Mouse (Mus musculus): Measurements from ENCODE around the gene Fstl1. TPM values are rescaled to one million over a fixed set of nuclear protein-coding genes. Genes with fewer than 3 reads are reported as not detected.

Gene Fstl1
- total and polyA plus RNA-seq, 3 experiments, result 0.08 to 0.35 TPM; not detected in 1

DNA sequence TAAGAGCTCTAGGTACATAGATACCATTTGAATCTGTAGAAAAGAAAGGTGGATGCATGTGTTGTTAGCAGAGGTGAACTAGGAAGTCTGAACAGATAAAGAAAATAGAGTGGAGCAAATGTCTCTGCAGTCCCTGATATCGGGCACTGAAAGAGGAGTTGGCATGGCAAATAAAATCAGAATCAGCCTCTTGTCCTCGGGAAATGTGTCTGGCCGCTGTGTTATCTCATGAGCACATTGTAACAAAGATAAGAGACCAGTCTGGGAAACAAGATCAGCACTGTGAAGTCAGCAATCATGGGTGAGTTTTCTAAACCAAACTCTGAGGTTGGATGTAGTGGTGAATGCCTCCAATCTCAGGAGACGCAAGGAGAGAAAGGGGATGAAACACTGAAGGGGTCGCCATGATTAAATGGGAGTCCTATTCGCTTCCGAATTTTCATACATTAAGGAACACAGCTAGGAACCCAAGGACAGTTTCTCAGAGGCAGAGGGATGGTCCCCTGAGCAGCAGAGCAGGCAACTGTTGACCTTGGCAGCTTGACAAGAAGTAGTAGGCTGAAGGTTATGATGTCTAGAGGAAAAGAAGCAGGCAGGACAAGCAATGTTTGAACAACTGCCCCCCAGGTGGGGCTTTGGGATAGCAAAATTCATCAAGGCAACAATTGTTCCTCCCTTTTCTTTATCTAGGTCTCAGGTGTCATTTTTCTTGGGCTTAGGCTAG lies 68.7 kb downstream of the Fstl1 start:
- no peaks in the 10 kb centered on the region for H3K79me2 ChIP-seq (ENCODE audit: control insufficient read depth, insufficient read depth, low read length, poor library complexity)
- no peaks in the 10 kb centered on the region for H3K9me3 ChIP-seq (replicated peaks; ENCODE audit: insufficient read depth, low read length)
- no peaks in the 10 kb centered on the region for H3K4me1 ChIP-seq (ENCODE audit: control insufficient read depth in 1 of 2, insufficient read depth in 2 of 2, low read length in 2 of 2)
- no peak overlapping the region for H3K9ac ChIP-seq (ENCODE audit: control insufficient read depth, low read depth, low read length, poor library complexity, severe bottlenecking)
- H3K27ac ChIP-seq (ENCODE audit: control insufficient read depth, low read depth, low read length), result no peak overlapping the region
- H3K4me3 ChIP-seq (ENCODE audit: control insufficient read depth in 1 of 2, insufficient read depth in 1 of 2, low read depth in 2 of 2, low read length in 2 of 2), result no peak overlapping the region
- H3K27me3 ChIP-seq (ENCODE audit: control insufficient read depth in 1 of 2, insufficient read depth in 2 of 2, low read length in 2 of 2), result peaks cover 5 to 8% of the 10 kb centered on the region in 2 experiments
- TF ChIP-seq CHD1 (IDR thresholded peaks at IDR 0.05; ENCODE audit: low read depth, low read length) (no peak), GABPA (IDR thresholded peaks at IDR 0.05; ENCODE audit: low read depth, low read length) (no peak), MYC (IDR thresholded peaks at IDR 0.05; ENCODE audit: low read depth, low read length) (no peak), RCOR1 (IDR thresholded peaks at IDR 0.05; ENCODE audit: low read depth, low read length) (peak; percentile 57; the same call in 1 of the 2 replicates)
- DNase-seq (ENCODE audit: low read depth, low spot score), result peak; percentile 5
- H3K36me3 ChIP-seq (ENCODE audit: control insufficient read depth in 1 of 2, insufficient read depth in 2 of 2, low read length in 2 of 2), result no peaks in the 10 kb centered on the region

DNA sequence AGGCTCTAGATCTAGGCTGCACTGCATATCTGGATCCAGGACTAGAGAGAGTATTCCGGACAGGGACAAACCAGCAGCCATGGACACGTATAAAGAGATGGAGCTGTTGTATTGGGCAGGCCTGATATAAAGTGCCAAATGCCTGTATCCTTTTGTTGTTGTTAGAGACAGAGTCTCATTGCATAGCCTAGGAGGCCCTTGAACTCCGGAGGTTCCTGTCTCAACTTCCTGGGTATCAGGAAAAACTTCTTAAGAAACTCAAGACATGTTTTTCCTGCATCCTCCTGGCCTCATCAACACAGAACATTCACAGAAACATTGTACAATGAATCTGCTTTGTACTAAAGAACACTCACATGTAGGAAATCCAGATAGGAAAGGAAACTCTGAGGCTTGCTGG lies 70.4 kb downstream of the Fstl1 start:
- no peak overlapping the region for H3K27ac ChIP-seq (ENCODE audit: control insufficient read depth, low read depth, low read length)
- H3K79me2 ChIP-seq (ENCODE audit: control insufficient read depth, insufficient read depth, low read length, poor library complexity), result no peaks in the 10 kb centered on the region
- TF ChIP-seq HCFC1 (IDR thresholded peaks at IDR 0.05; ENCODE audit: low read depth, low read length) (no peak), MEF2A (IDR thresholded peaks at IDR 0.05; ENCODE audit: extremely low read depth, insufficient replicate concordance, low read depth, low read length, poor library complexity, severe bottlenecking) (no peak), MYC (IDR thresholded peaks at IDR 0.05; ENCODE audit: low read depth, low read length) (no peak), USF2 (IDR thresholded peaks at IDR 0.05; ENCODE audit: borderline replicate concordance in 1 of 2, insufficient read depth in 1 of 2, low read depth in 1 of 2, low read length in 2 of 2) (no peak), POLR2AphosphoS2 (IDR thresholded peaks at IDR 0.05; ENCODE audit: low read length) (no peak), POLR2AphosphoS5 (IDR thresholded peaks at IDR 0.05; ENCODE audit: borderline replicate concordance, low read depth, low read length) (no peak), JUND (IDR thresholded peaks at IDR 0.05; ENCODE audit: low read depth, low read length) (no peak), CTCF (IDR thresholded peaks at IDR 0.05 in 2 of 3, conservative IDR thresholded peaks at IDR 0.05 in 1 of 3; ENCODE audit: control insufficient read depth in 1 of 3, insufficient read depth in 1 of 3, low read depth in 2 of 3, low read length in 3 of 3, poor library complexity in 1 of 3, severe bottlenecking in 1 of 3) (no peak), ZKSCAN1 (IDR thresholded peaks at IDR 0.05; ENCODE audit: low read depth, low read length) (no peak)
- no peak overlapping the region for H3K4me3 ChIP-seq (ENCODE audit: control insufficient read depth in 1 of 2, insufficient read depth in 1 of 2, low read depth in 2 of 2, low read length in 2 of 2)
- no peaks in the 10 kb centered on the region for H3K36me3 ChIP-seq (ENCODE audit: control insufficient read depth in 1 of 2, insufficient read depth in 2 of 2, low read length in 2 of 2)
- H3K4me1 ChIP-seq (ENCODE audit: control insufficient read depth in 1 of 2, insufficient read depth in 2 of 2, low read length in 2 of 2), result no peaks in the 10 kb centered on the region
- no peak for DNase-seq (ENCODE audit: low read depth, low spot score)
- no peaks in the 10 kb centered on the region for H3K9me3 ChIP-seq (replicated peaks; ENCODE audit: insufficient read depth, low read length)
- H3K9ac ChIP-seq (ENCODE audit: control insufficient read depth, low read depth, low read length, poor library complexity, severe bottlenecking), result no peak overlapping the region
- H3K27me3 ChIP-seq (ENCODE audit: control insufficient read depth in 1 of 2, insufficient read depth in 2 of 2, low read length in 2 of 2), result peaks cover 5 to 7% of the 10 kb centered on the region in 2 experiments

DNA sequence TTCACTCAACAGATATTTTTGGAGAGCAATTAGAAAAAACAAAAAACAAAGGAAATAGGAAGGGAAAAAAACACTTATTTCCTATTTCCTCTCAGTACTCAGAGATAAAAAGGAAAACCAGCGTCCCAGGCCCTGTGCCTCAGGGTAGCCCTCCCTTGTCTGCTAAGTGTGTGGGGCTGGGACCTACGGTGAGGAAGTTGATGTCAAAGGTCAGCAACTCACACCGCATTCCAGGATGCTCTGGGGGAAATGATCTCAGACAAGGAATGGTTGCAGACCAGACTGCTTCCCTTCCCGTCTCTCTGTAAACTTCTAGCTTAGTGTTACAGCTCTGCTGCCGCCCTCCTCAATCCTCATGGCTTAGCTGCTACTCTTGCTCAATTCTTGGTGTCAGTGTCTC lies 74.7 kb downstream of the Fstl1 start:
- TF ChIP-seq NELFE (IDR thresholded peaks at IDR 0.05; ENCODE audit: low read depth, low read length), result no peak
- no peak for TF ChIP-seq MAZ (IDR thresholded peaks at IDR 0.05; ENCODE audit: low read depth, low read length)
- no peak for TF ChIP-seq HCFC1 (IDR thresholded peaks at IDR 0.05; ENCODE audit: low read depth, low read length)
- no peak for TF ChIP-seq TBP (IDR thresholded peaks at IDR 0.05; ENCODE audit: low read depth, low read length)
- TF ChIP-seq CTCF (IDR thresholded peaks at IDR 0.05 in 2 of 3, conservative IDR thresholded peaks at IDR 0.05 in 1 of 3; ENCODE audit: control insufficient read depth in 1 of 3, insufficient read depth in 1 of 3, low read depth in 2 of 3, low read length in 3 of 3, poor library complexity in 1 of 3, severe bottlenecking in 1 of 3), result no peak
- TF ChIP-seq MAFK (IDR thresholded peaks at IDR 0.05; ENCODE audit: borderline replicate concordance, low read depth, low read length), result no peak
- TF ChIP-seq CHD2 (IDR thresholded peaks at IDR 0.05; ENCODE audit: low read length), result no peak
- no peak for TF ChIP-seq JUND (IDR thresholded peaks at IDR 0.05; ENCODE audit: low read depth, low read length)
- TF ChIP-seq KAT2A (conservative IDR thresholded peaks at IDR 0.05; ENCODE audit: low read depth, low read length), result no peak
- no peak for TF ChIP-seq ZC3H11A (IDR thresholded peaks at IDR 0.05; ENCODE audit: low read depth, low read length)
- TF ChIP-seq RAD21 (IDR thresholded peaks at IDR 0.05; ENCODE audit: low read depth, low read length), result no peak
- TF ChIP-seq MYB (IDR thresholded peaks at IDR 0.05; ENCODE audit: low read depth, low read length), result no peak
- no peak for TF ChIP-seq POLR2AphosphoS5 (IDR thresholded peaks at IDR 0.05; ENCODE audit: borderline replicate concordance, low read depth, low read length)
- TF ChIP-seq NRF1 (IDR thresholded peaks at IDR 0.05; ENCODE audit: insufficient read depth, low read depth, low read length, poor library complexity, severe bottlenecking), result no peak
- no peak for TF ChIP-seq MYC (IDR thresholded peaks at IDR 0.05; ENCODE audit: low read depth, low read length)
- no peak for TF ChIP-seq MAX (IDR thresholded peaks at IDR 0.05; ENCODE audit: low read length)
- Histone ChIP-seq H3K36me3 (ENCODE audit: control insufficient read depth in 1 of 2, insufficient read depth in 2 of 2, low read length in 2 of 2) (no peaks in the 10 kb centered on the region), H3K9me3 (replicated peaks; ENCODE audit: insufficient read depth, low read length) (no peaks in the 10 kb centered on the region), H3K4me1 (ENCODE audit: control insufficient read depth in 1 of 2, insufficient read depth in 2 of 2, low read length in 2 of 2) (no peaks in the 10 kb centered on the region), H3K27ac (ENCODE audit: control insufficient read depth, low read depth, low read length) (no peak overlapping the region), H3K27me3 (ENCODE audit: control insufficient read depth in 1 of 2, insufficient read depth in 2 of 2, low read length in 2 of 2) (peaks cover 5% of the 10 kb centered on the region in 2 experiments), H3K9ac (ENCODE audit: control insufficient read depth, low read depth, low read length, poor library complexity, severe bottlenecking) (no peak overlapping the region), H3K4me3 (ENCODE audit: control insufficient read depth in 1 of 2, insufficient read depth in 1 of 2, low read depth in 2 of 2, low read length in 2 of 2) (no peak overlapping the region), H3K79me2 (ENCODE audit: control insufficient read depth, insufficient read depth, low read length, poor library complexity) (no peaks in the 10 kb centered on the region)
- DNase-seq (ENCODE audit: low read depth, low spot score), result no peak

All from MEL (cell line).